Mouse (Mus musculus) fat pad, adult 2 months (tissue): ENCODE results near the gene Col25a1.

Experiments
- DNase-seq: peaks from one replicate; pipeline ENCODE4 v3.0.0-alpha.2; 2011; ENCODE audit warnings: low read depth, low spot score; ENCODE audit errors: extremely low read depth

Gene Col25a1

GRCm38 (mm10) chr3:130309277-130309676, 178.0 kb downstream of the Col25a1 start:
- DNase-seq: no peak

- DNase-seq: no peak
Measured at GRCm38 (mm10) chr3:130310694-130311305, 179.5 kb downstream of the Col25a1 start.

- DNase-seq: no peak
Measured at GRCm38 (mm10) chr3:130313246-130313645, 181.9 kb downstream of the Col25a1 start.

- no peak for DNase-seq
Measured at GRCm38 (mm10) chr3:130327039-130328015, 196.0 kb downstream of the Col25a1 start.

- DNase-seq: no peak
Measured at GRCm38 (mm10) chr3:130328909-130329308, 197.6 kb downstream of the Col25a1 start.

- no peak for DNase-seq
Measured at GRCm38 (mm10) chr3:130329833-130330555, 198.7 kb downstream of the Col25a1 start.

GRCm38 (mm10) chr3:130330556-130330950, 199.3 kb downstream of the Col25a1 start:
- DNase-seq: no peak

- DNase-seq: no peak
Measured at GRCm38 (mm10) chr3:130332347-130332913, 201.1 kb downstream of the Col25a1 start.

- DNase-seq: no peak
Measured at GRCm38 (mm10) chr3:130337857-130338256, 206.6 kb downstream of the Col25a1 start.

- DNase-seq: no peak
Measured at GRCm38 (mm10) chr3:130338371-130338770, 207.1 kb downstream of the Col25a1 start.

GRCm38 (mm10) chr3:130350161-130350560, 218.9 kb downstream of the Col25a1 start:
- no peak for DNase-seq

GRCm38 (mm10) chr3:130354399-130355039, 223.2 kb downstream of the Col25a1 start:
- DNase-seq: no peak

GRCm38 (mm10) chr3:130356575-130357173, 225.4 kb downstream of the Col25a1 start:
- DNase-seq: no peak

GRCm38 (mm10) chr3:130360813-130361212, 229.5 kb downstream of the Col25a1 start:
- no peak for DNase-seq

GRCm38 (mm10) chr3:130361922-130362321, 230.6 kb downstream of the Col25a1 start:
- no peak for DNase-seq

GRCm38 (mm10) chr3:130362797-130363367, 231.6 kb downstream of the Col25a1 start:
- no peak for DNase-seq

- no peak for DNase-seq
Measured at GRCm38 (mm10) chr3:130366917-130367610, 235.8 kb downstream of the Col25a1 start.

GRCm38 (mm10) chr3:130368352-130368751, 237.1 kb downstream of the Col25a1 start:
- no peak for DNase-seq

- no peak for DNase-seq
Measured at GRCm38 (mm10) chr3:130369113-130369512, 237.8 kb downstream of the Col25a1 start.
